Mouse (Mus musculus): ENCODE measurements around the gene Tmem39a. TPM values are rescaled to one million over a fixed set of nuclear protein-coding genes. Genes with fewer than 3 reads are reported as not detected.

The Tmem39a gene
- polyA plus RNA-seq, 1 experiment from 2014 or later: 41.5 TPM

- Histone ChIP-seq H3K4me2 (replicated peaks) (no peak overlapping the region), H3K4me1 (no peaks in the 10 kb centered on the region), H3K27me3 (no peaks in the 10 kb centered on the region), H3K36me3 (no peaks in the 10 kb centered on the region), H3K9ac (replicated peaks) (no peak overlapping the region), H3K27ac (replicated peaks) (no peak overlapping the region), H3K4me3 (no peak overlapping the region), H3K9me3 (no peaks in the 10 kb centered on the region)
- WGBS: 10% methylated on average over 6 of the region's 6 CpGs
- no peak; the same call in 1 of the 2 replicates for ATAC-seq (replicated peaks)
These were observed 60.6 kb downstream of the Tmem39a start for GRCm38 (mm10) chr16:38619054-38619453.

GRCm38 (mm10) chr16:38620696-38621450 lies 62.4 kb downstream of the Tmem39a start:
- H3K9me3 ChIP-seq: no peaks in the 10 kb centered on the region
- no peaks in the 10 kb centered on the region for H3K4me1 ChIP-seq
- no peaks in the 10 kb centered on the region for H3K36me3 ChIP-seq
- H3K4me3 ChIP-seq: no peak overlapping the region
- ATAC-seq (replicated peaks): no peak
- H3K27ac ChIP-seq (replicated peaks): no peak overlapping the region
- H3K9ac ChIP-seq (replicated peaks): no peak overlapping the region
- no peak overlapping the region for H3K4me2 ChIP-seq (replicated peaks)
- WGBS: 91% methylated on average over 16 of the region's 16 CpGs
- H3K27me3 ChIP-seq: no peaks in the 10 kb centered on the region

- Histone ChIP-seq H3K9me3 (no peaks in the 10 kb centered on the region), H3K27ac (replicated peaks) (no peak overlapping the region), H3K36me3 (no peaks in the 10 kb centered on the region), H3K27me3 (no peaks in the 10 kb centered on the region), H3K4me3 (no peak overlapping the region), H3K9ac (replicated peaks) (no peak overlapping the region), H3K4me1 (no peaks in the 10 kb centered on the region), H3K4me2 (replicated peaks) (no peak overlapping the region)
- ATAC-seq (replicated peaks): no peak
- WGBS: 76% methylated on average over 2 of the region's 2 CpGs
These were observed 63.8 kb downstream of the Tmem39a start for GRCm38 (mm10) chr16:38622283-38622682.

- H3K27ac ChIP-seq (replicated peaks): no peak overlapping the region
- H3K9ac ChIP-seq (replicated peaks): no peak overlapping the region
- 82% methylated on average over 11 of the region's 11 CpGs for WGBS
- H3K4me2 ChIP-seq (replicated peaks): no peak overlapping the region
- no peaks in the 10 kb centered on the region for H3K4me1 ChIP-seq
- no peak for ATAC-seq (replicated peaks)
- no peaks in the 10 kb centered on the region for H3K36me3 ChIP-seq
- H3K4me3 ChIP-seq: no peak overlapping the region
- H3K27me3 ChIP-seq: no peaks in the 10 kb centered on the region
- no peaks in the 10 kb centered on the region for H3K9me3 ChIP-seq
These were observed 65.8 kb downstream of the Tmem39a start for GRCm38 (mm10) chr16:38624303-38624702.

GRCm38 (mm10) chr16:38625411-38625810 lies 66.9 kb downstream of the Tmem39a start:
- Histone ChIP-seq H3K4me2 (replicated peaks) (no peak overlapping the region), H3K4me3 (no peak overlapping the region), H3K36me3 (no peaks in the 10 kb centered on the region), H3K4me1 (no peaks in the 10 kb centered on the region), H3K9ac (replicated peaks) (no peak overlapping the region), H3K27me3 (no peaks in the 10 kb centered on the region), H3K27ac (replicated peaks) (no peak overlapping the region), H3K9me3 (no peaks in the 10 kb centered on the region)
- WGBS: 88% methylated on average over 7 of the region's 7 CpGs
- ATAC-seq (replicated peaks): no peak

- no peak overlapping the region for H3K27ac ChIP-seq (replicated peaks)
- 79% methylated on average over 10 of the region's 10 CpGs for WGBS
- no peak overlapping the region for H3K4me2 ChIP-seq (replicated peaks)
- no peak overlapping the region for H3K4me3 ChIP-seq
- H3K4me1 ChIP-seq: no peaks in the 10 kb centered on the region
- no peak for ATAC-seq (replicated peaks)
- no peaks in the 10 kb centered on the region for H3K36me3 ChIP-seq
- no peaks in the 10 kb centered on the region for H3K27me3 ChIP-seq
- H3K9me3 ChIP-seq: no peaks in the 10 kb centered on the region
- no peak overlapping the region for H3K9ac ChIP-seq (replicated peaks)
These were observed 67.4 kb downstream of the Tmem39a start for GRCm38 (mm10) chr16:38625811-38626369.

GRCm38 (mm10) chr16:38632147-38632546 lies 73.6 kb downstream of the Tmem39a start:
- H3K4me1 ChIP-seq: no peaks in the 10 kb centered on the region
- WGBS: 64% methylated on average over 6 of the region's 6 CpGs
- no peaks in the 10 kb centered on the region for H3K9me3 ChIP-seq
- ATAC-seq (replicated peaks): no peak
- no peak overlapping the region for H3K9ac ChIP-seq (replicated peaks)
- H3K27ac ChIP-seq (replicated peaks): no peak overlapping the region
- no peak overlapping the region for H3K4me2 ChIP-seq (replicated peaks)
- H3K27me3 ChIP-seq: no peaks in the 10 kb centered on the region
- H3K36me3 ChIP-seq: no peaks in the 10 kb centered on the region
- no peak overlapping the region for H3K4me3 ChIP-seq

GRCm38 (mm10) chr16:38635833-38636390 lies 77.4 kb downstream of the Tmem39a start:
- Histone ChIP-seq H3K27me3 (no peaks in the 10 kb centered on the region), H3K27ac (replicated peaks) (no peak overlapping the region), H3K9me3 (no peaks in the 10 kb centered on the region), H3K9ac (replicated peaks) (no peak overlapping the region), H3K4me1 (no peaks in the 10 kb centered on the region), H3K4me2 (replicated peaks) (no peak overlapping the region), H3K4me3 (no peak overlapping the region), H3K36me3 (no peaks in the 10 kb centered on the region)
- no peak for ATAC-seq (replicated peaks)
- WGBS: 80% methylated on average over 8 of the region's 8 CpGs

- 79% methylated on average over 9 of the region's 9 CpGs for WGBS
- H3K27me3 ChIP-seq: no peaks in the 10 kb centered on the region
- no peak overlapping the region for H3K4me2 ChIP-seq (replicated peaks)
- no peaks in the 10 kb centered on the region for H3K36me3 ChIP-seq
- H3K4me1 ChIP-seq: no peaks in the 10 kb centered on the region
- no peak for ATAC-seq (replicated peaks)
- no peak overlapping the region for H3K4me3 ChIP-seq
- no peaks in the 10 kb centered on the region for H3K9me3 ChIP-seq
- H3K27ac ChIP-seq (replicated peaks): no peak overlapping the region
- H3K9ac ChIP-seq (replicated peaks): no peak overlapping the region
These were observed 78.2 kb downstream of the Tmem39a start for GRCm38 (mm10) chr16:38636682-38637081.

GRCm38 (mm10) chr16:38637085-38637484 lies 78.6 kb downstream of the Tmem39a start:
- 78% methylated on average over 10 of the region's 10 CpGs for WGBS

More at GRCm38 (mm10) chr16:38637085-38637484, 78.6 kb downstream of the Tmem39a start:
- ATAC-seq (replicated peaks): no peak
- Histone ChIP-seq H3K9me3 (no peaks in the 10 kb centered on the region), H3K27ac (replicated peaks) (no peak overlapping the region), H3K4me1 (no peaks in the 10 kb centered on the region), H3K27me3 (no peaks in the 10 kb centered on the region), H3K36me3 (no peaks in the 10 kb centered on the region), H3K4me3 (no peak overlapping the region), H3K4me2 (replicated peaks) (no peak overlapping the region), H3K9ac (replicated peaks) (no peak overlapping the region)
